Mouse (Mus musculus) kidney, adult 2 months (tissue): ENCODE data around the gene Ofd1. TPM values are rescaled to one million over a fixed set of nuclear protein-coding genes. Genes with fewer than 3 reads are reported as not detected.
A peak's percentile ranks its signal among the peaks of the same experiment; 100 is the strongest.

Experiments
- DNase-seq: peaks from one replicate; pipeline ENCODE4 v3.0.0; 2021
- H3K27ac ChIP-seq: fragments of 200-500 bp; 2 replicates; pipeline ENCODE4 v1.5.1; 2012; ENCODE audit warnings: low read depth, low read length, control low read depth, inconsistent platforms; ENCODE audit not compliant: insufficient read depth
- H3K27me3 ChIP-seq: fragments of 200-500 bp; replicated peaks from 2 replicates; pipeline ENCODE4 v1.6.1; 2012; ENCODE audit warnings: mild to moderate bottlenecking, moderate library complexity, low read length, inconsistent platforms; ENCODE audit not compliant: control insufficient read depth, insufficient read depth
- H3K36me3 ChIP-seq: fragments of 200-500 bp; 2 replicates; pipeline ENCODE4 v1.6.1; 2012; ENCODE audit warnings: mild to moderate bottlenecking, moderate library complexity, low read length, inconsistent platforms; ENCODE audit not compliant: control insufficient read depth, insufficient read depth
- H3K4me1 ChIP-seq: fragments of 200-500 bp; 2 replicates; pipeline ENCODE4 v1.6.1; 2011; ENCODE audit warnings: low read length; ENCODE audit not compliant: control insufficient read depth, insufficient read depth
- H3K4me3 ChIP-seq: fragments of 200-500 bp; 2 replicates; pipeline ENCODE4 v1.5.1; 2011; ENCODE audit warnings: mild to moderate bottlenecking, low read depth, low read length, control low read depth; ENCODE audit not compliant: insufficient read depth
- CTCF ChIP-seq: fragments of 200-500 bp; conservative IDR thresholded peaks from 2 replicates; pipeline ENCODE4 v1.5.1; 2011; ENCODE audit warnings: low read depth, mild to moderate bottlenecking, control low read depth, low read length, moderate library complexity, mixed read lengths; ENCODE audit not compliant: insufficient read depth, insufficient read length
- POLR2A ChIP-seq: fragments of 200-500 bp; IDR thresholded peaks from one replicate; pipeline ENCODE4 v1.6.1; 2011; ENCODE audit warnings: low read depth, low read length, control low read depth
- WGBS: fragments of 180-500 bp; shearing (Covaris S2); methylation state at CpG from one replicate; pipeline ENCODE4 v1.1.7; 2018; 5-methylcytosine and 5-hydroxymethylcytosine counted together
- polyA plus RNA-seq: library from polyadenylated mRNA; depleted of rRNA; stranded (reverse); fragments of >200 nt; gene quantifications from 2 replicates; pipeline ENCODE4 v1.2.3, GENCODE M21; 2012

Gene Ofd1
- polyA plus RNA-seq, 1 experiment = 1.4 TPM

DNA sequence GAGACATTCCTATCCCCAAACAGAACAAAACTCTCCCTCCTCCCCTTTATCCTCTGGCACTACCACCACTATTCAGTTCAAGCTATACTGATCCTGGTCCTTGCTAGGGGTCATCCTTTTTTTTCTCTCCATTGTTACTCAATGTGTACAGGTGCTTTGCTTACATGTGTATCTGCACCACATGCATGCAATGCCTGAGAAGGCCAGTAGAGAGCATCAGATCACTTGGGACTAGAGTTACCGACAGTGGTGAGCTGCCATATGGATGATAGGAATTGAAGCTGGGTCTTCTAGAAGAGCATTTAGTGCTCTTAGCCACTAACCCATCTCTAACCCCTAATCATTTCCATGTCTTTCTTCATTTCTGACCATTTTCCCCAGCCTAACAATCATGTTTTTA is 46.8 kb downstream of the Ofd1 start:
- Histone ChIP-seq H3K36me3 (no peaks in the 10 kb centered on the region), H3K4me1 (no peaks in the 10 kb centered on the region), H3K4me3 (no peak overlapping the region), H3K27me3 (no peaks in the 10 kb centered on the region), H3K27ac (no peak overlapping the region)
- 100% methylated on average over 1 of the region's 1 CpGs for WGBS
- TF ChIP-seq CTCF (0 out of 2 replicates have a peak, but pooled peaks have one; percentile 3), POLR2A (no peak)
- no peak for DNase-seq

GRCm38 (mm10) chrX:166386656-166387055 is 53.8 kb downstream of the Ofd1 start:
- Histone ChIP-seq H3K4me3 (no peak overlapping the region), H3K27ac (no peak overlapping the region), H3K36me3 (no peaks in the 10 kb centered on the region), H3K27me3 (no peaks in the 10 kb centered on the region), H3K4me1 (no peaks in the 10 kb centered on the region)
- WGBS = 69% methylated on average over 6 of the region's 6 CpGs
- TF ChIP-seq POLR2A (no peak), CTCF (no peak)
- DNase-seq = no peak

- peak; percentile 62 for DNase-seq
- Histone ChIP-seq H3K27me3 (no peaks in the 10 kb centered on the region), H3K27ac (peak overlapping the region; percentile 23), H3K4me3 (no peak overlapping the region), H3K36me3 (no peaks in the 10 kb centered on the region), H3K4me1 (no peaks in the 10 kb centered on the region)
- 15% methylated on average over 3 of the region's 3 CpGs for WGBS
- TF ChIP-seq POLR2A = no peak
- TF ChIP-seq CTCF = no peak
Observed at GRCm38 (mm10) chrX:166384935-166385334, 55.6 kb downstream of the Ofd1 start.

- H3K4me1 ChIP-seq = no peaks in the 10 kb centered on the region
- no peak overlapping the region for H3K27ac ChIP-seq
- WGBS = 83% methylated on average over 2 of the region's 2 CpGs
- peak; percentile 10 for DNase-seq
- no peak overlapping the region for H3K4me3 ChIP-seq
- no peaks in the 10 kb centered on the region for H3K27me3 ChIP-seq
- H3K36me3 ChIP-seq = no peaks in the 10 kb centered on the region
- no peak for TF ChIP-seq CTCF
- TF ChIP-seq POLR2A = no peak
Observed at GRCm38 (mm10) chrX:166383606-166384005, 56.9 kb downstream of the Ofd1 start.

DNA sequence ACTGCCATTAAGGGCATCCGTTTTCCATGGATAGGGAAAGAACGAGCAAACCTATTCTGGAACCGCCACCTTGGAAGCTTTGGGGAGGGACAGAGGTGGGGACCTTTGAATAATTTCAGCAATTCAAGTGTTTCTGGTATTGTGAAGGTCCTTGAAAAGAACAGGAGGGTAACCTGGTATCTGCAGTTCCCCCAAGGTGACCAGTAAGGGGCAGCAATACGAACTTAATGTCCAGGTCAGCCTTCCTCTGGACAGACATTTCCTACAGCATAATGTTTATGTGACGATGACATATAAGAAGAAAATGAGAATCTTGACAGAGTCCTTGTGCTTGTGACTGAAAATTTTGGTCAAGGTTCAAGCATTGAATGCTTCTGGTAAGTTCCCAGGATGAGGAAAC is 61.9 kb downstream of the Ofd1 start:
- Histone ChIP-seq H3K27me3 (no peaks in the 10 kb centered on the region), H3K4me3 (no peak overlapping the region), H3K4me1 (no peaks in the 10 kb centered on the region), H3K27ac (no peak overlapping the region), H3K36me3 (no peaks in the 10 kb centered on the region)
- WGBS = 92% methylated on average over 5 of the region's 5 CpGs
- no peak for DNase-seq
- no peak for TF ChIP-seq POLR2A
- TF ChIP-seq CTCF = no peak

DNA sequence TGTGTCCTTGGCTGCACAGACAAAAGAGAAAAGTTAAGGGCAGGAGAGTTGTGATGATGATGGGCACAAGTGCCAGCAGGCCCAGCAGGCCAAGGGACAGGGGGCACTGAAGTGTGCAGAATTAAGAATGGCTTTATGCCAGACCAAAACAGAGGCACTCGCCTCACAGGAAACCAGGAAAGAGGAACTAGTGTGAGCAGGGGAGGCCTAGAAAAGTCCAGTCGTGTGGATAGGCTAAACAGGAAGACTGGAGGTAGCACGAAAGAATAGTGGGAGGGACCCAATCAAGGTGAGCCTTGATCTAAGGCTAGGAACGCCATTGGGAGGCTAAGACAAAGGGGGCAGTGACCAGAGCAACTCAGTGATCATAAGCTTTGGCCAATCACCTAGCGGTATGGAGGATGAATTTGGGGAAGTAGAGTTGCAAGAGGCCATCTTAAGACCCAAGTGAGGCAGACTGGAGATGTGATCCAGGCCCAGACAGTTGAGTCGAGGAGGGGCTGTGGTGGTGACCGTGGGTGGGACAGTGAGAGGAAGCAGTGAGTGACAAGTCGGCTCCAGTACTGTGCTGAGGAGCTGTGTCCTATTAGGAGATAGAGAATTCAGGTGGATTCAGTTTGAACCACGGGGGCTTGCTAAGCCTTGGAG is 63.7 kb downstream of the Ofd1 start:
- H3K27ac ChIP-seq = no peak overlapping the region
- no peak for TF ChIP-seq POLR2A
- no peak for TF ChIP-seq CTCF
- WGBS = 70% methylated on average over 9 of the region's 9 CpGs
- H3K4me1 ChIP-seq = no peaks in the 10 kb centered on the region
- no peaks in the 10 kb centered on the region for H3K36me3 ChIP-seq
- H3K4me3 ChIP-seq = no peak overlapping the region
- H3K27me3 ChIP-seq = no peaks in the 10 kb centered on the region
- peak; percentile 0 for DNase-seq

GRCm38 (mm10) chrX:166365458-166366213 is 74.9 kb downstream of the Ofd1 start:
- Histone ChIP-seq H3K4me3 (no peak overlapping the region), H3K36me3 (no peaks in the 10 kb centered on the region), H3K4me1 (no peaks in the 10 kb centered on the region), H3K27me3 (no peaks in the 10 kb centered on the region), H3K27ac (no peak overlapping the region)
- 79% methylated on average over 8 of the region's 8 CpGs for WGBS
- DNase-seq = no peak
- TF ChIP-seq CTCF (no peak), POLR2A (no peak)
